Mouse (Mus musculus): ENCODE results near the gene Grin2b. TPM values are rescaled to one million over a fixed set of nuclear protein-coding genes. Genes with fewer than 3 reads are reported as not detected.

Gene Grin2b
- polyA plus RNA-seq, 1 experiment from 2014 or later, result 62.4 TPM

Small RNAs within 50 kb of the gene (microRNA-seq; reads per million reads assigned to microRNA genes)
- not detected for gene Gm22892

Other genes starting within 250 kb of the Grin2b start
- gene Gm8994, start 154.0 kb upstream of the Grin2b start, polyA plus RNA-seq (2015; fragmentation: Nextera tagmentation; extraction: Ambion mirVana), result not detected in 2 replicates
- not detected in 2 replicates for gene E330021D16Rik, start 242.1 kb upstream of the Grin2b start, polyA plus RNA-seq (2015; fragmentation: Nextera tagmentation; extraction: Ambion mirVana)